Mouse (Mus musculus): ENCODE results near the gene Trim11. TPM values are rescaled to one million over a fixed set of nuclear protein-coding genes. Genes with fewer than 3 reads are reported as not detected.
"Not testable (repeated sequence)": the region's sequence is repeated elsewhere in the genome, so short reads cannot be mapped to it uniquely, and the experiment has no call there.

The Trim11 gene
- 32.0 to 47.3 TPM (median 32.7 TPM) in 3 replicates for total RNA-seq (2017)

DNA sequence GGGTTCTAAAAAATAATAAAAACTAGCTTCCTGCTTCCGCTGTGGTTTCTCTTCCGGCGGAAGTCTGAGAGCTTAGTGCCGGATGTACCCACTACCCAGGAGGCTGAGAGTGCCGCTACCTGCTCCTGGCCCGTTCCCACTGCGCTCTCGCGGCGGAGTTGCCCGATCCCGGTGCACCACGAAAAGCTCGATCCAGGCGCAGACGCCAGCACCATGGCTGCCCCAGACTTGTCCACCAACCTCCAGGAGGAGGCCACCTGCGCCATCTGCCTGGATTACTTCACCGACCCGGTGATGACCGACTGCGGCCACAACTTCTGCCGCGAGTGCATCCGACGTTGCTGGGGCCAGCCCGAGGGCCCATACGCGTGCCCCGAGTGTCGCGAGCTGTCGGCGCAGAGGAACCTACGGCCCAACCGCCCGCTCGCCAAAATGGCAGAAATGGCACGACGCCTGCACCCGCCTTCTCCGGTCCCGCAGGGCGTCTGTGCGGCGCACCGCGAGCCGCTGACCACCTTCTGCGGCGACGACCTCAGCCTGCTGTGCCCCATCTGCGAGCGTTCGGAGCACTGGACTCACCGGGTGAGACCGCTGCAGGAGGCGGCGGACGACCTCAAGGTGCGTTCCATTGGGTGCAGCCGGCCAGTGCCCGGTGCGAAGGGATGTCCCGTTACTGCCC lies at the start of gene Trim11:
TSS of gene Trim11 (plus strand) at position 67 of the 679 bp plus-strand sequence.
- ATAC-seq (replicated peaks; ENCODE audit: insufficient number of reproducible peaks, low FRiP score, low TSS enrichment, poor library complexity, severe bottlenecking): no peak

DNA sequence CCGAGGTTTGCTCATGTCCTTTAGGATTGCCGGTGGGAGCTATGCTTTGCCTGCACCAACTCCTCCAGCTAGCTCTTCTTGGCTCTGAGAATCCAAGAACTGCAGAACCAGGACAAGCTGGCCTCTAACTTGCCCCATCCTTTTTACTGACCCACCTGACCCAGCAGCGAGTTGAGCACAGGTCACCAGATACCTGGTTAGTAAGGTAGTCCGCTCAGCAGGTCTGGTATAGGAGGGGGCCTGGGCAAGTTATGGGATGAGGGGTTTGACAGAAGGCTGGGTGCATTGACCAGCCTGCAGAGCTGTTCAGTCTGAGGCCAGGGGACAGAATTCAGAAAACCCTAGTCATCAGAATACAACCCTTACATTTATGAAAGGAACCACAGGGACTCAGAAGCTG lies 48.8 kb upstream of the Trim11 start:
- no peak for ATAC-seq (replicated peaks; ENCODE audit: insufficient number of reproducible peaks, low FRiP score, low TSS enrichment, poor library complexity, severe bottlenecking)

DNA sequence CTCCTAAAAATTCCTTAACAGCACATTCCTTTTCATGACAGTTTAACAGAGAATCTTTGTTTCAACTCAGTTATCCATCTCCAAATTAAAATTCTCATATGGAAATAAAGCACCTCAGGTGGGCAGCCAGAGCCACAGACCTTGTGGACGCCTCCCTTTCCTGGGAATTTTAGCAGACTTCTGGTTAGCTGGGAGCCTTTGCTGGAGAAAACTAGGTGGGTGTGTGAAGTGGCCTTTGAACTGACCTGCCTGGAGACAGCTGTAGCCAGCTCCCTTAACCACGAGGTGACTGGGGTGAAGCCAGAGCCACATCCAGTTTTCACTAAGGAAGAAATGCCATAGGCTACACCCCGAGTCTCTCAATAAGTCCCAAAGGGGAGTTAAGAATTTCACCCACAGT lies 48.3 kb upstream of the Trim11 start:
- ATAC-seq (replicated peaks; ENCODE audit: insufficient number of reproducible peaks, low FRiP score, low TSS enrichment, poor library complexity, severe bottlenecking): no peak

DNA sequence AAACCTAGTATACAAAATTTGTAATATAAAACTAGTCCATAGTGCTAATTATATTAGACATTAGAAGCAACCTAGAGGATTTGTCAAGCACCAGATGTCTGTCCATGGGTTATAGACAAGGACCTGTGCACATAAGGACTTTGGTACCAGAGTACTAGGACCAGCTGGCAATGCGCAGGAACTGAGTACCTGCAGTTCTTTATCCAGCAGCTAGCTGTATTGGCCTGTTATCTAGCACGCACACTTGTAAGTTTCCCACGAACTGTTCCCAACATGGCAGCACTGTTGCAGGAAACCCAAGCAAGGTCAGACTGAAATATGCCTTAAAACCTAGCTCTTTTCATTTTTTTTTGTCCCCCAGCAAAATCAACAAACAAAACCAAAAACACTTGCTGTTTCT lies 47.6 kb upstream of the Trim11 start:
- ATAC-seq (replicated peaks; ENCODE audit: insufficient number of reproducible peaks, low FRiP score, low TSS enrichment, poor library complexity, severe bottlenecking): no peak

DNA sequence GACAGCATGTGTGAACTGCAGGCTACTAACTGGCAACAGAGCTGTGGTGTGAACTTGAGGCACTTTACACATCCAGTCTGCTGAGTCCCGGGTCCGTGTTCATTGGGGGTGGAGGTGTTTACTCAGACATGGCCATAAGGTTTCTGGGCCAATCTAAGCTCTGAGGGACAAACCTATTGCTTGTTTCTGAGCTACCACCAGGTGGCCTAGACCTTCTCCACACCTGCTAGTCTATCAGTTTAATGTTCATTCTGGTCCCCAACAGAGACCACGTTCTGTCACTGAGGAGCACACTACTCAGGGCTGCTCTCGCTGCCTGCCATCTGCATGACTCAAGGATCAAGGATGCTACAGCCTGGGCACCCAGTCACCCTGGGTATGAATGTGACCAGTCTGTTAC lies 46.3 kb upstream of the Trim11 start:
- no peak for ATAC-seq (replicated peaks; ENCODE audit: insufficient number of reproducible peaks, low FRiP score, low TSS enrichment, poor library complexity, severe bottlenecking)

DNA sequence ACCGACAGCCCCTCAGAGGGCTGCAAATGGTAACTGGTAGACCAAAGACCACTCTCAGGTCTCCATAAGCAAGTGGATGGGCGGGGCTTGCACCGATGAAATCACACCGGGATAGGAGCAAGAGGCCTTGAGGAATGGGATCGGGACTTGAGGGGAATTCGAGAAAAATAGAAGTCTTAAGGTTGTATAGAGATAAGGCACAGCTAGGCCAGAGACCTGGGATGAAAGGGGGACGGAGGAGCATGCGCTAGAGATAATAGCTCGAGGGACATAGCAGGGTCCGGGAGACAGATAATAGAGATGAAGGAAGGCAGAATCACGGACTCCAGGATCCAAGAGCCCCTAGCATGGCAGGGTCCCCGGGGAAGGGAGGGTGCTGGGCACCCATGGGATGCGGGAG lies 40.0 kb upstream of the Trim11 start:
- ATAC-seq (replicated peaks; ENCODE audit: insufficient number of reproducible peaks, low FRiP score, low TSS enrichment, poor library complexity, severe bottlenecking): no peak

DNA sequence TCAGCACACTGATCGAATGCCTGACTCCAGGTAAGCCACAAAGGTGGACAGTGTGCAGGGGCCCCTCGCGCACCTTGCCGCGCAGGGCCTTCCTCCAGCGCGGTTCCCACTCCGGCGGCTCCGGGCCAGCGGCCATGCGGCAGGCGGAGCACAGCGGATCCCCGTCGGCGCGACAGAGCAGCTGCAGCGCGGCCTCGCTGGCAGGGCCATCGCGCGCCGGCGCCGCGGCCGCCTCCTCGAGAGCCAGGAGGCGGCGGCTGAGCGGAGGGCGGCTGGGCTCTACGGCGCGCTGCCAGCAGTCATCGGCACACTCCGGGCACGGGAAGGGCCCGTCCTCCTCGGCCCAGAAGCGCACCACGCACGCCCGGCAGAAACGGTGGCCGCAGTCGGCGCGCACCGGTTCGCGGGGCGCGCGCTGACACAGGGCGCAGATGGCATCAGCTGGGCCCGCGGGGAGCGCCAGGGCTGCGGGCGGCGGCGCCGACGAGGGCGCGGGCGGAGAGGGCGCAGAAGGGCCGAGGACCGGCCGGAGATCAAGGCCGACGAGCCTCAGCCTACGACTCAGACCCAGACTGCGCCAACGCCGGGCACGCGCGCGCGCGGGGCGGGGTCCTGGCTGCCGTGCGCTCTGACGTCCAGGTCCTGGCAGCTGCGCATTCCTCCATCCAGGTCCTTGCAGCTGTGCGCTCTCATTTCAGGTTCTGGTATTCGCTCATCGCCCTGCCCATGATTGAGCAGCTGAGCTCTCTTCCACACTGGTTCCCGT lies 39.4 kb upstream of the Trim11 start, which contains the start of gene Rnf187:
TSS of gene Rnf187 (minus strand) at position 595 of the 766 bp plus-strand sequence.
- ATAC-seq (replicated peaks; ENCODE audit: insufficient number of reproducible peaks, low FRiP score, low TSS enrichment, poor library complexity, severe bottlenecking): peak; percentile 97

DNA sequence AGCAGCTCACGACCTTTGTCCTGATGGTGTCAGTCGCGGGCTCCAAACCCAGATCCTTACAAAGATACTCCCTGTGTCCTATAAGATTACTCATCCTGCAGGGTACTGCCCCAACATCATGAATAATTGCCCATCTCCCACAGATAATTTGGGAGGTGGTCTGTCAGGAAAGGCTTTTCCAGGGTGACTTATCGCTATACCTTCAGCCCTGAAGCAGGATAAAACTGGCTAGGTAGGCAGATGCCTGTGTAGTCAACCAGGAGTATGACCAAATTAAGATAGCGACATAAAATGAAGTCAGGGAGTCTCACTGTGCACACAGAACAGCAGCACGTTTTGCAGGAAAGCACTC lies 38.8 kb upstream of the Trim11 start:
- no peak for ATAC-seq (replicated peaks; ENCODE audit: insufficient number of reproducible peaks, low FRiP score, low TSS enrichment, poor library complexity, severe bottlenecking)

DNA sequence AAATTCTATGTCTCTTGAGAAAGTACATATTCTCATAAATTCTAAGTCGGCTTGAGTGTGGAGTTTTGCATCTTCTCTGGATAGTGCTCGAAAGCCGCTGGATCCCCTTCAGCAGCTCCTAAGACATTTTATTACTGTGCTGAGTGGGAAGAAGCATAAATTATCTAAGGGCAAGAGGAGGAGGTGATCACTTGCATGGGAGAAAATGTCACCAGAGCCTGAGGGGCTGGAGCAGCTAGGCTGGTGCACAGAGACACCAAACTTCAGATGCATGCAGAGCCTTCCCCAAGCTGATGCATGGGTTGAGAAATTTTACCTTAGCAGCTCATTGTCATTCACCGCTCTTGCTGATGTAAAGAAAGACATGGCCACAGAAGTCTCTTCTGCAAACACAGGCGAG lies 33.8 kb upstream of the Trim11 start:
- ATAC-seq (replicated peaks; ENCODE audit: insufficient number of reproducible peaks, low FRiP score, low TSS enrichment, poor library complexity, severe bottlenecking): no peak

DNA sequence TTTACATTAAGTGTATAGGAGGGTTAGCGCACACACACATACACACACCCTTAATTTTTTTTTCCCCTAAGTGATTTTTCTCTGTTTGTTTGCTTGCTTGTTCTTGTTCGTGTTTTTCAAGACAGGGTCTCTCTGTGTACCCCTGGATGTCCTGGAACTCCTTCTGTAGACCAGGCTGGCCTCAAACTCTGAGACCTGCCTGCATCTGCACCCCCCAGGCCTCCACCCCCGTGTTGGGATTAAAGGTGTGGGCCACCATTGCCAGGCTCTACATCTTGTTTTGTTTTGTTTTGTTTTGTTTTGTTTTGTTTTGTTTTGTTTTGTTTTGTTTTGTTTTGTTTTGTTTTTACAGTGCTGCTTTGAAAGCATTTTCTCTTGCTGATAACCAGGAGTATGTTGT lies 30.6 kb upstream of the Trim11 start:
- ATAC-seq (replicated peaks; ENCODE audit: insufficient number of reproducible peaks, low FRiP score, low TSS enrichment, poor library complexity, severe bottlenecking): no peak

DNA sequence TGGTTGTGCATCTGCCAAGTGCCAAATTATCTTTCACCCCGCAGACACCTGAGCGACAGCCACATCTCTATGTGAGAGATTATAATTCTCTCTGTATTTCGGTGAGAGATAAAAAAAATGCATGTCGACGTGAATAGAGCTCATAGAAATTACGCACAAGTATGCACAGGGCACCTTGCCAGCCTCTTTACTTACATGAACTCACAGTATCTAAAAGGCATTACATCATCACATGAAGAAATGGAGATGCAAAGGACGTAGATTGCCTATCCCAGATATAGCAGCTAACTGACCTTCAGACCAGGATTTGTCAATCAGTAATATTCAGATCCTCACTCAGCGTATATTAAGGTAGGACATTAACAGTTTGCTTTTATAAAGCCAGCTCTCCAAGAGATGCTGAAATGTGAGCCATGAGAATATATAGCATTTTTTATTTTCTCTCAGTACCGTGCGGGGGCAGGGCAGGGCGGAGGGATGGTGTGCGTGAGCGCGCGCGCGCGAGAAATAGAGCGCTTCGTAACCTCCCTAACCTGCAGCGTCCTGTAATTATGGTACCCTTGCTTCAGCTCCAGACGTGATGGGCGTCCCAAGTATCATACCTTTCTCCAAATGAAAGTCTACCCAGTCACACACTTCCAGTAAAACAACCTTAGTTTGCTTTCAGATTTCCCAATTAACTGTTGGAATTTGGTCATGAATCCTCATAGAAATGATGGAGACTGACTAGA lies 29.9 kb upstream of the Trim11 start:
- no peak for ATAC-seq (replicated peaks; ENCODE audit: insufficient number of reproducible peaks, low FRiP score, low TSS enrichment, poor library complexity, severe bottlenecking)

DNA sequence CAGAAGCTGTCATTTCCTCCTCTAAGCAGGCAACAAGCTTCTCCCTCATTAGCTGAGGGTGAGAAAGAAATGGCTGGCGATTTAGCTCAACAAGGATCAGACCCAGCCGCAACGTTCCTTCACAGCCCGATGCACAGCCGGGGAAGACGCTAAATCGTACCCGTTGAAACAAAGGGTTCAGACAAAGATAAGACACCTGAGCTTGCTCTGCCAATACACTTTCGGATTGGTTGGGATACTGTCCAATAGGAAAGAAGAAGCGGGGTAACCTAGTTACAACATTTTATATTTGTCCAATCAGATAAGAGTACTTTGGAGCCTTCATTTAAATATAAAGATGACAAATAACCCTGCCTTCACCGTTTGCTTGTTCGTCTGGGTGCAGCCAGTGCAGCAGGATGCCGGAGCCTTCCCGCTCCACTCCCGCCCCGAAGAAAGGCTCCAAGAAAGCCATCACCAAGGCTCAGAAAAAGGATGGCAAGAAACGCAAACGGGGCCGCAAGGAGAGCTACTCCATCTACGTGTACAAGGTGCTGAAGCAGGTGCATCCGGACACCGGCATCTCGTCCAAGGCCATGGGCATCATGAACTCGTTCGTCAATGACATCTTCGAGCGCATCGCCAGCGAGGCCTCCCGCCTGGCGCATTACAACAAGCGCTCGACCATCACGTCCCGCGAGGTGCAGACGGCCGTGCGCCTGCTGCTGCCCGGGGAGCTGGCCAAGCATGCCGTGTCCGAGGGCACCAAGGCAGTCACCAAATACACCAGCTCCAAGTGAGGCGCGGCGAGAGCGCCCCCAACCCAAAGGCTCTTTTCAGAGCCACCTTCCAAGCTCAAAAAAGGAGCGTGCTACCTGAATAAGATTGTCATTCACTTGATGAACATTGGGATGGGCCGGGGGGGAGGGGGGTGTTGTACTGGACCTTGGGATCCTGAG lies 29.1 kb upstream of the Trim11 start, which contains the start of gene Hist3h2ba:
TSS of gene Hist3h2ba (plus strand) at position 379 of the 938 bp plus-strand sequence.
- peak; percentile 72 for ATAC-seq (replicated peaks; ENCODE audit: insufficient number of reproducible peaks, low FRiP score, low TSS enrichment, poor library complexity, severe bottlenecking)

DNA sequence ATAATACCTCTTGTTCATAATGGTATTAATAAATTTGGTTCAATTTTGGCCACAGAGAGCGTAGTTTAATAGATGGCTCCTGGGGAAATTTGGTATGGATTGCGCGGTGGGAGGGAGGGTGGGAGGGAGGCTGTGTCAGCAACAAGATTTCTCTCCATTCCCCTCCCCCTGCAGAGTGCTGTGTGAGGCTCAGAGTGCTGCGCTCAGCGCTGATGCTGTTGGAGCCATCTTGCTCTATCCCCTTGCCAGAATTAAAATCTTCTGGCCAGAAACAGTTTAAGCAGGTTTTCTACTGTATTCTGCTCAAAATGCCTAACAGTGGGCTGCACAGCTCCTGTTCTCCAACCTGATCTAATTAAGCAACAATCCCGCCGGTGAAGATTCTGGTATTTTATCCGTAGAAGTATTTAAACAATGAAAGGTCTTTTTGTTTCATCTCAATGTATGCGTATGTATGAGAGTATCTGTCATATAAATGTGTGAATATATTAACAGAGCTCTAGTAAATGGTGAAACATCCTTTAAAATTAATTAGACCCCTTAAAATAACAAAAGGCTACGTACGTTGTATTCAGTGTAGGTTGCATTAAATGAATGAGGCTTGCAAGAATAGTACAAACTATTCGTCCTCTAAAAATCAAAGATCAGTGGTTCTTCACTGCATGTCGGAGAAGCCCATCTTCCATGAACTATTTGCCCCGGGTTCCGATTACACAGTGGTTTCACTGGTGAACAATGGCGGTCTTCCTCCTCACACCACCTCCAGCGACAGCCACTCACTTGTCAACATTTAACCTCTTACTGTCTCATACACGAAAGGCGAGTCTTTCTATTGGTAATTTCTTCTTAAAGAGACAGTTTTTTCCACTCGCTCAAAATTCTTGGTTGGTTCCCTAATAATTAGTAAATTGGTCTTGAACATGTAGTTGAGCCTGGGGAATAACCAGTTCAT lies 28.1 kb upstream of the Trim11 start:
- no peak for ATAC-seq (replicated peaks; ENCODE audit: insufficient number of reproducible peaks, low FRiP score, low TSS enrichment, poor library complexity, severe bottlenecking)

DNA sequence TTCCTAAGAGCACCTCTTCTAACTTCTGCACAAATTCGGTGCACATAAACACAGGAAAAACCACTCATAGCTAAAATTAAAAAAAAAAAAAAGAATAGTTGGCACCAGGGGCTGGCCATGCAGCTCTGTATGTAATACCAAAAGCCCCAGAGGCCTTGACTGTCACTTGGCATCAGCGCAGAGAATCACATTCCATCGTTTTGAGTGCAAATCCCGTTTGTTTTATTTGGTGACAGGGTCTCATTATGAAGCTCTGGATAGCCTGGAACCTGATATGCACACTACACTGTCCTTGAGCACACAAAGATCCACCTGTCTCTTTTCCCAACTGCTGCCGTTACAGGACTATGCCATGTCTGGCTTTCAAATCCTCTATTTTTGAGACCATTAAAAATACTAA lies 26.7 kb upstream of the Trim11 start:
- ATAC-seq (replicated peaks; ENCODE audit: insufficient number of reproducible peaks, low FRiP score, low TSS enrichment, poor library complexity, severe bottlenecking): no peak

DNA sequence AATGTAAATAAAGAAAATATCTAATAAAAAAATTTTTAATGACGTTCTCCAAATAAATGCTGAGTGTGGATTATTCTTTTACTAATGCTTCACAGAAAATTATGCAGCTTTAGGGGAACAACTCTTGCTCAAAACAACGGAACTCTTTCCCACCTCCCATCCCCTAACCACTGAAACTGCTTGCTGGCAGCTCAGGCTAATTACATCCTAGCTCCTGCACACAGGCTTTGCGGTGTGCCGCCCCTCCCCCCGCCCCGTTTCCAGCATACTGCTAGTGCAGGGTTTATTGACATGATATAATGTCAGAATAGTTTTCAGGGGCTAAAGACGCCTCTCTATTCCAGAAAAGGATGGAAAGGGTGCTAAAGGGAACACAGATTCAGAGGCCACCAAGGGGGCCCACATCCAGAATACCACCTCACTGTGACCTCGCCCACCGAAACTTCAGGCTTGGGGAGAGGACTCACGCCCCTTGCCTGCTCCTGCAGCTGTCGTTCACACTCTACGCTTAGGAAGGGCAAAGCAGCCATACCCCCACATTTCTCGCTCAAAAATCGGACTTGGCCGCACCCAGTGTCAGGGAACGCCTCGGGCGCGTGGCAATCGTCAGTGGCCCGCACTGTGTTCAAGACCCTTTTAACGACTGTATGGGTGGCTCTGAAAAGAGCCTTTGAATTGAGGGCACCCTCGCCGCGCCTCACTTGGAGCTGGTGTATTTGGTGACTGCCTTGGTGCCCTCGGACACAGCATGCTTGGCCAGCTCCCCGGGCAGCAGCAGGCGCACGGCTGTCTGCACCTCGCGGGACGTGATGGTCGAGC lies 24.3 kb upstream of the Trim11 start:
- no peak; the same call in 1 of the 2 replicates for ATAC-seq (replicated peaks; ENCODE audit: insufficient number of reproducible peaks, low FRiP score, low TSS enrichment, poor library complexity, severe bottlenecking)

DNA sequence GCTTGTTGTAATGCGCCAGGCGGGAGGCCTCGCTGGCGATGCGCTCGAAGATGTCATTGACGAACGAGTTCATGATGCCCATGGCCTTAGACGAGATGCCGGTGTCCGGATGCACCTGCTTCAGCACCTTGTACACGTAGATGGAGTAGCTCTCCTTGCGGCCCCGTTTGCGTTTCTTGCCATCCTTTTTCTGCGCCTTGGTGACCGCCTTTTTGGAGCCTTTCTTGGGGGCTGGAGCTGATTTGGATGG lies 23.8 kb upstream of the Trim11 start:
- not testable (repeated sequence) for ATAC-seq (replicated peaks; ENCODE audit: insufficient number of reproducible peaks, low FRiP score, low TSS enrichment, poor library complexity, severe bottlenecking)
